Mouse (Mus musculus) CH12.LX (cell line): ENCODE results near the gene Cradd.

ENCODE experiments used
- CTCF ChIP-seq, 2 experiments: IDR thresholded peaks in 1 of 2; conservative IDR thresholded peaks in 1 of 2; 2 replicates each; pipeline ENCODE4 v1.5.1; 2011 to 2012; ENCODE audit warnings: low read depth in 2 of 2, low read length in 2 of 2, improper control_type of control experiment in 1 of 2, inconsistent platforms in 1 of 2, mild to moderate bottlenecking in 1 of 2, moderate library complexity in 1 of 2
- MYC ChIP-seq: IDR thresholded peaks from 2 replicates; pipeline ENCODE4 v1.6.1; 2011; ENCODE audit warnings: low read depth, mild to moderate bottlenecking, improper control_type of control experiment, low read length
- POLR2A ChIP-seq: IDR thresholded peaks from 2 replicates; pipeline ENCODE4 v1.6.1; 2011; ENCODE audit warnings: low read depth, mild to moderate bottlenecking, improper control_type of control experiment, low read length
- ZKSCAN1 ChIP-seq: IDR thresholded peaks from 2 replicates; pipeline ENCODE4 v1.6.1; 2012; ENCODE audit warnings: low read depth, inconsistent platforms, low read length, improper control_type of control experiment, borderline replicate concordance

DNA sequence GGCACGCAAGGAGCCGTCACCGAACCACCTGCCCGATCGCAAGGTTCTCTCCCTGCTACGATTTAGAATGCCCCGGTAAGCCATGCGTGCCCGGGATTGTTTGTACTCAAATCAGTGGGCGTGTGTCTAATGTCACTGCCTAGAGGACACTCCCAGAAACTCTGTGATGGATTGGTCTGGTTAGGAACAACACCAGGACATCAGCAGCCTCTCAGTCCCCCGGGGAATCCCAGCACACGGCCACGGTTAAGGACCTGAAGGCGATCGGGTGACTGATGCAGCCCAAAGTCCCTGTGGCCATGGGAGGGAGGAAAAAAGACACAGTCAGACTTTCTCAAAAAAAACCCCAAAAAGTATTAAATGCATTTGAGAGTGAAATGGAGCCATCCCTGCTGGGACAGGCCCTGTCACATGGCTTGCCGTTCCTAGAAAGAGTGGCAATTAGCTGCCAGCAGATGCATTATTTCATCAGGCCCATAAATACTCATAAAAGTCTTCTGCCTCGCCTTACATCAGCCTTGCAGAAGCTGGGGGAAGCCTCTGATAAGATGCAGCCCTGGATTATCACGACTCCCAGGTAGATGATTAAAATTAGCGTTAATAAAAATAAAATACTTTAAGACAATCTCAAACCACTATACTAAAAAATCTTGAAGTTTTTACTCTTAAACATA is 8.0 kb downstream of the Cradd start:
- TF ChIP-seq MYC (no peak), CTCF (conservative IDR thresholded peaks at IDR 0.05 in 1 of 2, IDR thresholded peaks at IDR 0.05 in 1 of 2; ENCODE audit: low read depth in 2 of 2, low read length in 2 of 2) (no peak), ZKSCAN1 (no peak), POLR2A (peak; percentile 16; the same call in 1 of the 2 replicates)
